Mouse (Mus musculus): ENCODE results near the gene Zfp940.

- TF ChIP-seq CTCF (IDR thresholded peaks at IDR 0.05; ENCODE audit: extremely low read depth, insufficient read depth, low read length) (no peak), POLR2A (IDR thresholded peaks at IDR 0.05; ENCODE audit: extremely low read depth, insufficient read depth, low read length) (no peak)
Observed at GRCm38 (mm10) chr7:29898351-29898750, 44.9 kb upstream of the Zfp940 start.
